Mouse (Mus musculus) forebrain, embryonic 14.5 days (tissue): ENCODE results near the gene Zfp410. TPM values are rescaled to one million over a fixed set of nuclear protein-coding genes. Genes with fewer than 3 reads are reported as not detected.
"Not testable (repeated sequence)": the region's sequence is repeated elsewhere in the genome, so short reads cannot be mapped to it uniquely, and the experiment has no call there.

Experiments
- ATAC-seq: fragments of 200-750 bp; cut with Nextera tagmentation; 2 replicates; pipeline ENCODE4 v1.8.0; 2017; ENCODE audit warnings: mild to moderate bottlenecking, moderate library complexity
- DNase-seq: peaks from one replicate; pipeline ENCODE4 v3.0.0-alpha.2; 2015; ENCODE audit warnings: low spot score
- H3K27ac ChIP-seq: fragments of 300-500 bp; sonication (generic); 2 replicates; pipeline ENCODE4 v1.5.1; 2014; ENCODE audit warnings: low read depth, mild to moderate bottlenecking, control low read depth, low read length, moderate library complexity
- H3K27me3 ChIP-seq: fragments of 300-500 bp; sonication (generic); replicated peaks from 2 replicates; pipeline ENCODE4 v1.6.1; 2014; ENCODE audit warnings: low read length, control low read depth, mixed read lengths; ENCODE audit not compliant: control insufficient read depth, insufficient read depth
- H3K36me3 ChIP-seq: fragments of 300-500 bp; sonication (generic); 2 replicates; pipeline ENCODE4 v1.6.1; 2014; ENCODE audit warnings: low read length, control low read depth; ENCODE audit not compliant: control insufficient read depth, insufficient read depth
- H3K4me1 ChIP-seq: fragments of 300-500 bp; sonication (generic); 2 replicates; pipeline ENCODE4 v1.6.1; 2014; ENCODE audit warnings: antibody characterized with exemption, low read length, control low read depth; ENCODE audit not compliant: control insufficient read depth, insufficient read depth
- H3K4me2 ChIP-seq: fragments of 300-500 bp; sonication (generic); 2 replicates; pipeline ENCODE4 v1.6.1; 2014; ENCODE audit warnings: mild to moderate bottlenecking, control low read depth, low read length
- H3K4me3 ChIP-seq: fragments of 300-500 bp; sonication (generic); 2 replicates; pipeline ENCODE4 v1.5.1; 2014; ENCODE audit warnings: low read depth, low read length, control low read depth
- H3K9ac ChIP-seq: fragments of 300-500 bp; sonication (generic); 2 replicates; pipeline ENCODE4 v1.6.1; 2014; ENCODE audit warnings: mild to moderate bottlenecking, low read length, control low read depth, moderate library complexity
- H3K9me3 ChIP-seq: fragments of 300-500 bp; sonication (generic); replicated peaks from 2 replicates; pipeline ENCODE4 v1.6.1; 2016; ENCODE audit warnings: low read length, control low read depth, mixed read lengths; ENCODE audit not compliant: control insufficient read depth
- WGBS: fragments of 180-500 bp; shearing (Covaris S2); extraction: QIAGEN DNeasy Blood & Tissue Kit; methylation state at CpG from one replicate; pipeline ENCODE4 v1.1.7; 2014; 5-methylcytosine and 5-hydroxymethylcytosine counted together
- polyA plus RNA-seq: library from polyadenylated mRNA; unstranded; fragments of >200 nt; fragmentation: Nextera tagmentation; extraction: Ambion mirVana; gene quantifications from 2 replicates; pipeline ENCODE4 v1.2.1, GENCODE M21; 2014

The Zfp410 gene
- polyA plus RNA-seq, 1 experiment from 2014 or later = 89.6 TPM

GRCm38 (mm10) chr12:84327111-84327512 lies 10.5 kb downstream of the Zfp410 start:
- H3K4me2 ChIP-seq = no peak overlapping the region
- H3K4me3 ChIP-seq = no peak overlapping the region
- no peaks in the 10 kb centered on the region for H3K9me3 ChIP-seq
- peaks cover 80% of the 10 kb centered on the region for H3K36me3 ChIP-seq
- no peak overlapping the region for H3K27ac ChIP-seq
- ATAC-seq (no peak), DNase-seq (no peak)
- H3K9ac ChIP-seq = no peak overlapping the region
- WGBS = 93% methylated on average over 4 of the region's 4 CpGs
- H3K27me3 ChIP-seq = no peaks in the 10 kb centered on the region
- no peaks in the 10 kb centered on the region for H3K4me1 ChIP-seq

GRCm38 (mm10) chr12:84336963-84337625 lies 20.4 kb downstream of the Zfp410 start:
- Histone ChIP-seq H3K36me3 (peaks cover 85% of the 10 kb centered on the region), H3K4me1 (no peaks in the 10 kb centered on the region), H3K27me3 (no peaks in the 10 kb centered on the region), H3K4me3 (no peak overlapping the region), H3K27ac (no peak overlapping the region), H3K9me3 (no peaks in the 10 kb centered on the region), H3K9ac (no peak overlapping the region), H3K4me2 (no peak overlapping the region)
- ATAC-seq (no peak), DNase-seq (no peak)
- 93% methylated on average over 11 of the region's 11 CpGs for WGBS

DNA sequence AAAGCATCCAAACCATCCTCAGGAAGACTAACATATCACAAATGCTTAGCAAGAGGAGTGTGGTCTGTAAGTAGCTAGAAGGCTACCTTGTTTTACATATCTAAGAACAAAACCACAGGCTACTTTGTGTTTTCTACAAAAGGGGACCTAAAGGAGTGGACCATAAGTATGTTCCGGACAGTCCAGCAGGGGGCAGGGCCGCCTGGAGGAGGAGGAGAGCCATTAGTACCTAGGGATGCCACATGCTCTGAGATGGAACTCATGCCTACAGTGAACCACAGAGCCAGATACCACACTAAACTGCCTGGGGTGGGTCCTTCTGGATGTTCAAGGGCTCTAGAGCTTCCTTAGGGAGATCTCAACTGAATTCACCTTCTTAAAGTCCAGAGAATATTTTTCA lies 30.5 kb downstream of the Zfp410 start:
- H3K27me3 ChIP-seq = no peaks in the 10 kb centered on the region
- H3K9me3 ChIP-seq = no peaks in the 10 kb centered on the region
- ATAC-seq (no peak), DNase-seq (peak; percentile 8)
- H3K36me3 ChIP-seq = peaks cover 74% of the 10 kb centered on the region
- no peak overlapping the region for H3K4me3 ChIP-seq
- H3K9ac ChIP-seq = no peak overlapping the region
- no peaks in the 10 kb centered on the region for H3K4me1 ChIP-seq
- WGBS = 40% methylated on average over 2 of the region's 2 CpGs
- no peak overlapping the region for H3K27ac ChIP-seq
- H3K4me2 ChIP-seq = no peak overlapping the region

DNA sequence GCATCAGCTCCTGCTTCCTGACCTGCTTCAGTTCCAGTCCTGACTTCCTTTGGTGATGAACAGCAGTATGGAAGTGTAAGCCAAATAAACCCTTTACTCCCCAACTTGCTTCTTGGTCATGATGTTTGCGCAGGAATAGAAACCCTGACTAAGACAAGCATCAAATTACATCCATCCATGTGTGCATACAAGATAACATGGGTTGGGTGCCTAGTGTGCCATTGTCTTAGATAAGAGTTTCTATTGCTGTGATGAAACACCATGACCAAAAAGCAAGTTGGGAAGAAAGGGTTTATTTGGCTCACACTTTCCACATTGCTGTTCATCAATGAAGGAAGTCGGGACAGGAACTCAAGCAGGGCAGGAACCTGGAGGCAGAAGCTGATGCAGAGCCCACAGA lies 42.0 kb downstream of the Zfp410 start:
- peaks cover 32% of the 10 kb centered on the region for H3K36me3 ChIP-seq
- 83% methylated on average over 2 of the region's 2 CpGs for WGBS
- not testable (repeated sequence) for DNase-seq

GRCm38 (mm10) chr12:84361555-84362489 lies 45.2 kb downstream of the Zfp410 start, which contains the start of the genes Coq6 and Fam161b:
Coq6 (plus strand) TSS chr12:84361657.
Fam161b (minus strand) TSS chr12:84361833.
- peak within 1 kb of the TSS; percentile 87 for H3K9ac ChIP-seq
- H3K36me3 ChIP-seq = peaks cover 9% of the 10 kb centered on the region
- DNase-seq (peak; percentile 100), ATAC-seq (peak; percentile 99)
- H3K4me1 ChIP-seq = peaks cover 13% of the 10 kb centered on the region
- no peaks in the 10 kb centered on the region for H3K27me3 ChIP-seq
- peak within 1 kb of the TSS; percentile 66 for H3K27ac ChIP-seq
- WGBS = under 1% methylated on average over 51 of the region's 51 CpGs
- H3K4me3 ChIP-seq = peak within 1 kb of the TSS; percentile 97
- H3K9me3 ChIP-seq = no peaks in the 10 kb centered on the region
- H3K4me2 ChIP-seq = peak within 1 kb of the TSS; percentile 88

More for the DNA sequence above, 42.0 kb downstream of the Zfp410 start:
- H3K4me1 ChIP-seq = peaks cover 13% of the 10 kb centered on the region
- not testable (repeated sequence) for H3K9ac ChIP-seq, H3K4me3 ChIP-seq, H3K9me3 ChIP-seq, ATAC-seq, H3K27me3 ChIP-seq, H3K4me2 ChIP-seq, H3K27ac ChIP-seq

GRCm38 (mm10) chr12:84362872-84363271 lies 46.2 kb downstream of the Zfp410 start:
- peak overlapping the region; percentile 88 for H3K4me2 ChIP-seq
- H3K9me3 ChIP-seq = no peaks in the 10 kb centered on the region
- peaks cover 5% of the 10 kb centered on the region for H3K36me3 ChIP-seq
- peak overlapping the region; percentile 97 for H3K4me3 ChIP-seq
- DNase-seq = no peak
- H3K27ac ChIP-seq = no peak overlapping the region
- ATAC-seq = no peak
- peaks cover 13% of the 10 kb centered on the region for H3K4me1 ChIP-seq
- WGBS = 77% methylated on average over 2 of the region's 2 CpGs
- H3K27me3 ChIP-seq = no peaks in the 10 kb centered on the region
- H3K9ac ChIP-seq = no peak overlapping the region; the same call in 1 of the 2 replicates

DNA sequence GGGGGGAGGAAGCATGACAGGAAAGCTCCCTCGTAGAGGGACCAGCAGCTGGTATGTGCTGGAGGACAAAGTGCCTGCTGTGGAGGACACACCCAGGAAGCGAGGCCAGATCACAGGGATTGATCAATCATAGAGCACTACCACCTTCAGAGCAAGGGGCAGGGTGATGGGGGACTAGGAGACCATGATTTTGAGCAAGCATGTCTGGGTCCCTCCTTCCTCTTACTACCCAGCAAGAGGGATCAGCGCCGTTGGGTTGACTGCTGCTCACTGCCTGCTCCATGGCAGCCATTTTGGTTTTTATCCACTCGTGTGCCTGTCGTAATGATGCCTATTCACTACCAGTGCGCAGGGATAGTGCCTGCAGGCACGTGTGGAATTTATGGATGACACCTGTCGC lies 47.6 kb downstream of the Zfp410 start:
- Histone ChIP-seq H3K27ac (no peak overlapping the region), H3K9ac (no peak overlapping the region), H3K4me2 (no peak overlapping the region), H3K4me1 (peaks cover 13% of the 10 kb centered on the region), H3K36me3 (peaks cover 19% of the 10 kb centered on the region), H3K9me3 (no peaks in the 10 kb centered on the region), H3K4me3 (no peak overlapping the region), H3K27me3 (no peaks in the 10 kb centered on the region)
- DNase-seq = no peak
- 91% methylated on average over 9 of the region's 9 CpGs for WGBS
- no peak for ATAC-seq

DNA sequence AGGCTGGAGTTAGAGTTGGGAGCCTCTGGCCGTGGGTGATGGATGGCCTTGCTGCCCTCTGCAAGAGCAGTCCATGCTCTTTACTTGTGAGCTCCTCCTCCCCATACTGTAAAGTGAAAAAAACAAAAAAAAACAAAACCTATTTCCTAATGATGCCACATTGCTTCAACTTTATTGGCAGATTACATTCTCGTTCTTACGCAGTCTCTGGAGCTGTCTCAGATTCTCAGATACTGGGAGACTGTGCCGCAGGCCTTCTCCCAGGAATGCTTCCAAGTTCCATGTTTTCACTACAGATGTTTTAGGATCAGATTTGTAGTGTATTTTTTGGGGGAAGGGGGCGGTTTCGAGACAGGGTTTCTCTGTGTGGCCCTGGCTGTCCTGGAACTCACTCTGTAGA lies 48.5 kb downstream of the Zfp410 start:
- no peaks in the 10 kb centered on the region for H3K27me3 ChIP-seq
- H3K4me2 ChIP-seq = no peak overlapping the region
- H3K4me3 ChIP-seq = no peak overlapping the region
- DNase-seq (no peak), ATAC-seq (no peak)
- no peak overlapping the region for H3K27ac ChIP-seq
- H3K4me1 ChIP-seq = peaks cover 13% of the 10 kb centered on the region
- H3K36me3 ChIP-seq = peaks cover 28% of the 10 kb centered on the region
- 96% methylated on average over 6 of the region's 6 CpGs for WGBS
- no peak overlapping the region for H3K9ac ChIP-seq
- H3K9me3 ChIP-seq = no peaks in the 10 kb centered on the region
